Mouse (Mus musculus) bone marrow macrophage, adult 2 months (primary cell): ENCODE measurements around the gene Met. TPM values are rescaled to one million over a fixed set of nuclear protein-coding genes. Genes with fewer than 3 reads are reported as not detected.

Experiments used
- H3K27ac ChIP-seq: 2 replicates; pipeline ENCODE4 v1.5.1; 2012; ENCODE audit warnings: low read depth, low read length; ENCODE audit not compliant: insufficient read depth
- H3K4me1 ChIP-seq: 2 replicates; pipeline ENCODE4 v1.6.1; 2012; ENCODE audit warnings: low read length; ENCODE audit not compliant: control insufficient read depth, insufficient read depth
- H3K4me3 ChIP-seq: 2 replicates; pipeline ENCODE4 v1.5.1; 2012; ENCODE audit warnings: mild to moderate bottlenecking, low read length, moderate library complexity; ENCODE audit not compliant: insufficient read depth
- CTCF ChIP-seq: IDR thresholded peaks from 2 replicates; pipeline ENCODE4 v1.5.1; 2012; ENCODE audit warnings: low read depth, mild to moderate bottlenecking, low read length, moderate library complexity
- POLR2A ChIP-seq: IDR thresholded peaks from 2 replicates; pipeline ENCODE4 v1.6.1; 2012; ENCODE audit warnings: mild to moderate bottlenecking, low read depth, low read length, borderline replicate concordance
- polyA plus RNA-seq: library from polyadenylated mRNA; stranded (reverse); fragments of >200 nt; gene quantifications from 2 replicates; pipeline ENCODE4 v1.2.4, GENCODE M21; 2012; ENCODE audit not compliant: missing spikeins, insufficient read depth, insufficient read length

Gene Met
- polyA plus RNA-seq, 1 experiment: 1.3 TPM

- Histone ChIP-seq H3K27ac (no peak overlapping the region), H3K4me3 (no peak overlapping the region), H3K4me1 (no peaks in the 10 kb centered on the region)
- no peak for TF ChIP-seq POLR2A
- TF ChIP-seq CTCF: no peak
Observed at GRCm38 (mm10) chr6:17508604-17509372, 45.2 kb downstream of the Met start.

GRCm38 (mm10) chr6:17513381-17513780 is 49.8 kb downstream of the Met start:
- no peak overlapping the region for H3K27ac ChIP-seq
- H3K4me1 ChIP-seq: no peaks in the 10 kb centered on the region
- no peak for TF ChIP-seq CTCF
- TF ChIP-seq POLR2A: no peak
- H3K4me3 ChIP-seq: no peak overlapping the region

GRCm38 (mm10) chr6:17515775-17516460 is 52.3 kb downstream of the Met start:
- TF ChIP-seq CTCF (no peak), POLR2A (no peak)
- H3K4me3 ChIP-seq: no peak overlapping the region

GRCm38 (mm10) chr6:17521901-17522717 is 58.5 kb downstream of the Met start:
- Histone ChIP-seq H3K4me1 (peaks cover 9% of the 10 kb centered on the region), H3K4me3 (no peak overlapping the region), H3K27ac (no peak overlapping the region)
- no peak for TF ChIP-seq POLR2A
- TF ChIP-seq CTCF: no peak

More at GRCm38 (mm10) chr6:17515775-17516460, 52.3 kb downstream of the Met start:
- Histone ChIP-seq H3K4me1 (peaks cover 5% of the 10 kb centered on the region), H3K27ac (no peak overlapping the region)

GRCm38 (mm10) chr6:17522917-17523316 is 59.3 kb downstream of the Met start:
- H3K4me1 ChIP-seq: peaks cover 9% of the 10 kb centered on the region
- H3K4me3 ChIP-seq: no peak overlapping the region
- TF ChIP-seq POLR2A: no peak
- no peak for TF ChIP-seq CTCF
- no peak overlapping the region for H3K27ac ChIP-seq

- TF ChIP-seq POLR2A (no peak), CTCF (no peak)
- Histone ChIP-seq H3K4me3 (no peak overlapping the region), H3K4me1 (no peaks in the 10 kb centered on the region), H3K27ac (no peak overlapping the region)
Observed at GRCm38 (mm10) chr6:17529490-17530269, 66.1 kb downstream of the Met start.

GRCm38 (mm10) chr6:17541615-17542014 is 78.0 kb downstream of the Met start:
- TF ChIP-seq CTCF (no peak), POLR2A (no peak)
- Histone ChIP-seq H3K27ac (no peak overlapping the region), H3K4me1 (no peaks in the 10 kb centered on the region), H3K4me3 (no peak overlapping the region)

- Histone ChIP-seq H3K4me3 (no peak overlapping the region), H3K27ac (no peak overlapping the region), H3K4me1 (no peaks in the 10 kb centered on the region)
- TF ChIP-seq CTCF (no peak), POLR2A (no peak)
Observed at GRCm38 (mm10) chr6:17542383-17542782, 78.8 kb downstream of the Met start.

GRCm38 (mm10) chr6:17545480-17545879 is 81.9 kb downstream of the Met start:
- no peaks in the 10 kb centered on the region for H3K4me1 ChIP-seq
- no peak overlapping the region for H3K27ac ChIP-seq
- no peak overlapping the region for H3K4me3 ChIP-seq
- TF ChIP-seq CTCF: no peak
- no peak for TF ChIP-seq POLR2A
